8 mouse cellular contexts compared by ENCODE assay signal in the genomic region with DNA sequence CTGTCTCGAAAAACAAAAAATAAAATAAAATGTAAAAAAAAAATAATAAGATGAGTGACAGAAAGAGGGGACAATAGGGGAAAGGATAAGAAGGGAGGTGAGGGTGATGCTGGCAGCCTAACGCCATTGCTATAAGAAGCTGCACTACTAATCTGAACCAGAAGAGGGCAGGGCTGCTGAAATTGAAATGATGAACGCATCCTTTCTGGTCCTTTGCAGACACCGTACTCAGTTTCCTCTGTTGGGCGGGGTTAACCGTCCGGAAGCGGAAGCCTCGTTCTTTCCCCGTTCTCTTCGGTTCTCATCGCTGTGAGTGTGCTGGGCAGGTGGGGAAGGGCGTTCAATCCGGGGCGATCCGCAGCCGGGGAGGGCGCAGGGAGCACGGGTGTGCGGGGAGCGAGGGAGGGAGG. TPM values are rescaled to one million over a fixed set of nuclear protein-coding genes. Genes with fewer than 3 reads are reported as not detected.
DNase-seq lines count a peak whose midpoint lies in the region; ATAC-seq lines count a peak whose summit lies in the region.

TSS of gene Rpl38 (plus strand) at position 224 of the 410 bp plus-strand sequence.

- peak; percentile 95 for DNase-seq in adrenal gland, postnatal 14 days
- peak; percentile 91 for DNase-seq in embryonic facial prominence, embryonic 10.5 days (ENCODE audit: low spot score)
- no peak for DNase-seq in gonadal fat pad, adult 2 months (ENCODE audit: low read depth)
- DNase-seq in left cerebral cortex, postnatal 25 days (ENCODE audit: low spot score in 2 of 2): peak; percentile 93 to 97
- DNase-seq in mesoderm, embryonic 11.5 days (ENCODE audit: low read depth, low spot score): peak; percentile 98
- DNase-seq in right cerebral cortex, postnatal 25 days: peak; percentile 92
- peak; percentile 90 to 92 for DNase-seq in urinary bladder, postnatal 36 days (ENCODE audit: low spot score in 2 of 2)

- 1% methylated on average over 21 of the region's 21 CpGs for WGBS in embryonic facial prominence, embryonic 10.5 days
- 1% methylated on average over 18 of the region's 21 CpGs for WGBS in intestine, embryonic 16.5 days

- H3K4me2 ChIP-seq in intestine, embryonic 16.5 days (ENCODE audit: low read depth, low read length): peak within 1 kb of the TSS; percentile 90

- peaks cover 27% of the 10 kb centered on the region for H3K4me1 ChIP-seq in embryonic facial prominence, embryonic 10.5 days
- peaks cover 22% of the 10 kb centered on the region for H3K4me1 ChIP-seq in intestine, embryonic 16.5 days (ENCODE audit: control insufficient read depth, insufficient read depth, low read length)

- H3K36me3 ChIP-seq in embryonic facial prominence, embryonic 10.5 days (replicated peaks): peaks cover 37% of the 10 kb centered on the region
- peaks cover 6% of the 10 kb centered on the region; the same call in 1 of the 2 replicates for H3K36me3 ChIP-seq in intestine, embryonic 16.5 days (ENCODE audit: control insufficient read depth, insufficient read depth, low read length)

- H3K27ac ChIP-seq in embryonic facial prominence, embryonic 10.5 days (replicated peaks): peak within 1 kb of the TSS; percentile 96
- peak within 1 kb of the TSS; percentile 85 for H3K27ac ChIP-seq in intestine, embryonic 16.5 days (ENCODE audit: low read length)

- peaks cover 18% of the 10 kb centered on the region for H3K27me3 ChIP-seq in embryonic facial prominence, embryonic 10.5 days (replicated peaks; ENCODE audit: low read depth, poor library complexity, severe bottlenecking)
- H3K27me3 ChIP-seq in intestine, embryonic 16.5 days (replicated peaks; ENCODE audit: control insufficient read depth, insufficient read depth, low read length): 0 out of 2 replicates have a peak, but pooled peaks cover 3% of the 10 kb centered on the region

- peak within 1 kb of the TSS; percentile 94 for H3K4me3 ChIP-seq in embryonic facial prominence, embryonic 10.5 days
- H3K4me3 ChIP-seq in intestine, embryonic 16.5 days (ENCODE audit: low read length): peak within 1 kb of the TSS; percentile 90

- peak; percentile 78 for ATAC-seq in intestine, embryonic 16.5 days

- peak within 1 kb of the TSS; percentile 96 for H3K9ac ChIP-seq in intestine, embryonic 16.5 days (ENCODE audit: low read depth, low read length)

- no peaks in the 10 kb centered on the region for H3K9me3 ChIP-seq in embryonic facial prominence, embryonic 10.5 days
- H3K9me3 ChIP-seq in intestine, embryonic 16.5 days (ENCODE audit: control insufficient read depth, low read length): no peaks in the 10 kb centered on the region

- intact Hi-C loops in left cerebral cortex, postnatal 25 days (cut with DNase I): loop anchor here (5.0 kb wide), 1 partner anchor 124 kb away; no protein-coding TSS in a partner anchor

RNA-seq across cellular contexts. Expression of gene Rpl38, which starts in this region (rescaled TPM):
- total RNA-seq in adrenal gland, postnatal 14 days (2021): 1,048 and 1,188 TPM in 2 replicates
- 1,047 and 1,098 TPM in 2 replicates for polyA plus RNA-seq in embryonic facial prominence, embryonic 10.5 days (2016; fragmentation: Nextera tagmentation; extraction: Ambion mirVana)
- 621 and 723 TPM in 2 replicates for polyA plus RNA-seq in gonadal fat pad, adult 2 months (2012; rRNA removed)
- 894 and 926 TPM in 2 replicates for polyA plus RNA-seq in intestine, embryonic 16.5 days (2015; fragmentation: Nextera tagmentation; extraction: Ambion mirVana)
- 100 to 1,000 TPM; 765 to 799 TPM for total RNA-seq in left cerebral cortex, postnatal 25 days (2021)
